Mouse (Mus musculus): ENCODE data around the gene Gpr155. TPM values are rescaled to one million over a fixed set of nuclear protein-coding genes. Genes with fewer than 3 reads are reported as not detected.

Gene Gpr155
- polyA plus RNA-seq, 1 experiment, result 30.8 TPM

GRCm38 (mm10) chr2:73312152-73313116 lies 73.9 kb downstream of the Gpr155 start, which contains the start of the genes Scrn3 and Cir1:
TSS of gene Scrn3 (plus strand) at chr2:73312601.
TSS of gene Cir1 (minus strand) at chr2:73312701.
- H3K4me3 ChIP-seq (ENCODE audit: insufficient read depth, low read length), result peak within 1 kb of the TSS; percentile 96
- peak within 1 kb of the TSS; percentile 87 for H3K27ac ChIP-seq (ENCODE audit: insufficient read depth, low read depth, low read length)
- peaks cover 12% of the 10 kb centered on the region for H3K4me1 ChIP-seq (ENCODE audit: control insufficient read depth, insufficient read depth, low read length)
- TF ChIP-seq CTCF (IDR thresholded peaks at IDR 0.05; ENCODE audit: low read depth, low read length) (no peak), POLR2A (IDR thresholded peaks at IDR 0.05; ENCODE audit: borderline replicate concordance, low read depth, low read length) (peak; percentile 84)

GRCm38 (mm10) chr2:73306006-73306405 lies 80.4 kb downstream of the Gpr155 start:
- Histone ChIP-seq H3K4me3 (ENCODE audit: insufficient read depth, low read length) (no peak overlapping the region), H3K4me1 (ENCODE audit: control insufficient read depth, insufficient read depth, low read length) (peaks cover 5% of the 10 kb centered on the region; the same call in 1 of the 2 replicates), H3K27ac (ENCODE audit: insufficient read depth, low read depth, low read length) (no peak overlapping the region)
- TF ChIP-seq CTCF (IDR thresholded peaks at IDR 0.05; ENCODE audit: low read depth, low read length) (no peak), POLR2A (IDR thresholded peaks at IDR 0.05; ENCODE audit: borderline replicate concordance, low read depth, low read length) (no peak)

- TF ChIP-seq CTCF (IDR thresholded peaks at IDR 0.05; ENCODE audit: low read depth, low read length) (no peak), POLR2A (IDR thresholded peaks at IDR 0.05; ENCODE audit: borderline replicate concordance, low read depth, low read length) (no peak)
- Histone ChIP-seq H3K27ac (ENCODE audit: insufficient read depth, low read depth, low read length) (no peak overlapping the region), H3K4me1 (ENCODE audit: control insufficient read depth, insufficient read depth, low read length) (0 out of 2 replicates have a peak, but pooled peaks cover 2% of the 10 kb centered on the region), H3K4me3 (ENCODE audit: insufficient read depth, low read length) (no peak overlapping the region)
These were observed 81.9 kb downstream of the Gpr155 start for GRCm38 (mm10) chr2:73304506-73304905.

- Histone ChIP-seq H3K27ac (ENCODE audit: insufficient read depth, low read depth, low read length) (no peak overlapping the region), H3K4me1 (ENCODE audit: control insufficient read depth, insufficient read depth, low read length) (0 out of 2 replicates have a peak, but pooled peaks cover 2% of the 10 kb centered on the region), H3K4me3 (ENCODE audit: insufficient read depth, low read length) (no peak overlapping the region)
- no peak for TF ChIP-seq POLR2A (IDR thresholded peaks at IDR 0.05; ENCODE audit: borderline replicate concordance, low read depth, low read length)
- TF ChIP-seq CTCF (IDR thresholded peaks at IDR 0.05; ENCODE audit: low read depth, low read length), result no peak
These were observed 83.7 kb downstream of the Gpr155 start for GRCm38 (mm10) chr2:73302722-73303121.

- Histone ChIP-seq H3K27ac (ENCODE audit: insufficient read depth, low read depth, low read length) (no peak overlapping the region), H3K4me1 (ENCODE audit: control insufficient read depth, insufficient read depth, low read length) (0 out of 2 replicates have a peak, but pooled peaks cover 2% of the 10 kb centered on the region), H3K4me3 (ENCODE audit: insufficient read depth, low read length) (no peak overlapping the region)
- TF ChIP-seq POLR2A (IDR thresholded peaks at IDR 0.05; ENCODE audit: borderline replicate concordance, low read depth, low read length) (no peak), CTCF (IDR thresholded peaks at IDR 0.05; ENCODE audit: low read depth, low read length) (no peak)
These were observed 84.4 kb downstream of the Gpr155 start for GRCm38 (mm10) chr2:73301979-73302378.

- TF ChIP-seq CTCF (IDR thresholded peaks at IDR 0.05; ENCODE audit: low read depth, low read length) (no peak), POLR2A (IDR thresholded peaks at IDR 0.05; ENCODE audit: borderline replicate concordance, low read depth, low read length) (no peak)
- no peak overlapping the region for H3K4me3 ChIP-seq (ENCODE audit: insufficient read depth, low read length)
- H3K27ac ChIP-seq (ENCODE audit: insufficient read depth, low read depth, low read length), result no peak overlapping the region
- no peaks in the 10 kb centered on the region for H3K4me1 ChIP-seq (ENCODE audit: control insufficient read depth, insufficient read depth, low read length)
These were observed 87.5 kb downstream of the Gpr155 start for GRCm38 (mm10) chr2:73298841-73299240.

- Histone ChIP-seq H3K4me3 (ENCODE audit: insufficient read depth, low read length) (no peak overlapping the region), H3K27ac (ENCODE audit: insufficient read depth, low read depth, low read length) (no peak overlapping the region), H3K4me1 (ENCODE audit: control insufficient read depth, insufficient read depth, low read length) (no peaks in the 10 kb centered on the region)
- TF ChIP-seq POLR2A (IDR thresholded peaks at IDR 0.05; ENCODE audit: borderline replicate concordance, low read depth, low read length) (no peak), CTCF (IDR thresholded peaks at IDR 0.05; ENCODE audit: low read depth, low read length) (no peak)
These were observed 88.2 kb downstream of the Gpr155 start for GRCm38 (mm10) chr2:73298154-73298553.

GRCm38 (mm10) chr2:73295023-73295422 lies 91.3 kb downstream of the Gpr155 start:
- Histone ChIP-seq H3K27ac (ENCODE audit: insufficient read depth, low read depth, low read length) (no peak overlapping the region), H3K4me3 (ENCODE audit: insufficient read depth, low read length) (no peak overlapping the region), H3K4me1 (ENCODE audit: control insufficient read depth, insufficient read depth, low read length) (no peaks in the 10 kb centered on the region)
- TF ChIP-seq POLR2A (IDR thresholded peaks at IDR 0.05; ENCODE audit: borderline replicate concordance, low read depth, low read length) (no peak), CTCF (IDR thresholded peaks at IDR 0.05; ENCODE audit: low read depth, low read length) (no peak)

Other genes starting within 250 kb of the Gpr155 start
- gene Ola1, start 167.6 kb downstream of the Gpr155 start, polyA plus RNA-seq (2012; ENCODE audit: insufficient read depth, insufficient read length, missing spikeins), result 60.5 and 62.8 TPM in 2 replicates
- gene Sp9, start 114.6 kb downstream of the Gpr155 start, polyA plus RNA-seq (2012; ENCODE audit: insufficient read depth, insufficient read length, missing spikeins), result not detected in 2 replicates
- gene Scrn3, start 74.0 kb downstream of the Gpr155 start, polyA plus RNA-seq (2012; ENCODE audit: insufficient read depth, insufficient read length, missing spikeins), result 15.3 and 18.0 TPM in 2 replicates
- 24.1 and 25.4 TPM in 2 replicates for gene Cir1, start 73.9 kb downstream of the Gpr155 start, polyA plus RNA-seq (2012; ENCODE audit: insufficient read depth, insufficient read length, missing spikeins)
- 114 and 143 TPM in 2 replicates for gene Wipf1, start 143.2 kb upstream of the Gpr155 start, polyA plus RNA-seq (2012; ENCODE audit: insufficient read depth, insufficient read length, missing spikeins)
- not detected in 2 replicates for gene Chrna1, start 193.8 kb upstream of the Gpr155 start, polyA plus RNA-seq (2012; ENCODE audit: insufficient read depth, insufficient read length, missing spikeins)

Measured in bone marrow macrophage, adult 2 months (primary cell).